Mouse (Mus musculus): ENCODE data around the gene Clps. TPM values are rescaled to one million over a fixed set of nuclear protein-coding genes. Genes with fewer than 3 reads are reported as not detected.

Gene Clps
- total and polyA plus RNA-seq, 3 experiments, result not detected

- no peaks in the 10 kb centered on the region for H3K9me3 ChIP-seq (replicated peaks; ENCODE audit: insufficient read depth, low read length)
- no peak overlapping the region for H3K9ac ChIP-seq (ENCODE audit: control insufficient read depth, low read depth, low read length, poor library complexity, severe bottlenecking)
- no peak overlapping the region for H3K27ac ChIP-seq (ENCODE audit: control insufficient read depth, low read depth, low read length)
- TF ChIP-seq TBP (IDR thresholded peaks at IDR 0.05; ENCODE audit: low read depth, low read length), result no peak
- TF ChIP-seq NRF1 (IDR thresholded peaks at IDR 0.05; ENCODE audit: insufficient read depth, low read depth, low read length, poor library complexity, severe bottlenecking), result no peak
- TF ChIP-seq CTCF (IDR thresholded peaks at IDR 0.05 in 2 of 3, conservative IDR thresholded peaks at IDR 0.05 in 1 of 3; ENCODE audit: control insufficient read depth in 1 of 3, insufficient read depth in 1 of 3, low read depth in 2 of 3, low read length in 3 of 3, poor library complexity in 1 of 3, severe bottlenecking in 1 of 3), result no peak
- TF ChIP-seq KAT2A (conservative IDR thresholded peaks at IDR 0.05; ENCODE audit: low read depth, low read length), result no peak
- no peak for TF ChIP-seq TAL1 (IDR thresholded peaks at IDR 0.05; ENCODE audit: low read length)
- no peak for TF ChIP-seq POLR2A (IDR thresholded peaks at IDR 0.05; ENCODE audit: control insufficient read depth in 1 of 2, insufficient read depth in 1 of 2, low read depth in 1 of 2, low read length in 2 of 2, poor library complexity in 1 of 2)
- no peak for TF ChIP-seq GATA1 (IDR thresholded peaks at IDR 0.05; ENCODE audit: low read depth, low read length)
- TF ChIP-seq USF2 (IDR thresholded peaks at IDR 0.05; ENCODE audit: borderline replicate concordance in 1 of 2, insufficient read depth in 1 of 2, low read depth in 1 of 2, low read length in 2 of 2), result no peak
- TF ChIP-seq SMC3 (IDR thresholded peaks at IDR 0.05; ENCODE audit: low read depth, low read length), result no peak
- no peak for TF ChIP-seq SIN3A (IDR thresholded peaks at IDR 0.05; ENCODE audit: low read length)
- no peak for TF ChIP-seq EP300 (IDR thresholded peaks at IDR 0.05; ENCODE audit: low read depth in 1 of 2, low read length in 2 of 2)
- TF ChIP-seq RAD21 (IDR thresholded peaks at IDR 0.05; ENCODE audit: low read depth, low read length), result no peak
- no peak for TF ChIP-seq ZMIZ1 (IDR thresholded peaks at IDR 0.05; ENCODE audit: low read depth, low read length)
- no peak for TF ChIP-seq CHD2 (IDR thresholded peaks at IDR 0.05; ENCODE audit: low read length)
- no peak for TF ChIP-seq CHD1 (IDR thresholded peaks at IDR 0.05; ENCODE audit: low read depth, low read length)
- TF ChIP-seq ETS1 (IDR thresholded peaks at IDR 0.05; ENCODE audit: low read depth, low read length), result no peak
- no peak for DNase-seq (ENCODE audit: low read depth, low spot score)
- peaks cover 0 to 4% of the 10 kb centered on the region in 2 experiments; a peak in 2 of 4 replicates for H3K4me1 ChIP-seq (ENCODE audit: control insufficient read depth in 1 of 2, insufficient read depth in 2 of 2, low read length in 2 of 2)
- H3K27me3 ChIP-seq (ENCODE audit: control insufficient read depth in 1 of 2, insufficient read depth in 2 of 2, low read length in 2 of 2), result no peaks in the 10 kb centered on the region
- H3K4me3 ChIP-seq (ENCODE audit: control insufficient read depth in 1 of 2, insufficient read depth in 1 of 2, low read depth in 2 of 2, low read length in 2 of 2), result no peak overlapping the region
- no peaks in the 10 kb centered on the region; a peak in 1 of 4 replicates for H3K36me3 ChIP-seq (ENCODE audit: control insufficient read depth in 1 of 2, insufficient read depth in 2 of 2, low read length in 2 of 2)
- H3K79me2 ChIP-seq (ENCODE audit: control insufficient read depth, insufficient read depth, low read length, poor library complexity), result no peaks in the 10 kb centered on the region
Measured at GRCm38 (mm10) chr17:28510445-28511342, 49.9 kb downstream of the Clps start.

Other genes starting within 250 kb of the Clps start
- 46.0 and 51.2 TPM in 2 replicates for gene Fance, start 247.2 kb downstream of the Clps start, total RNA-seq (2012; rRNA removed)
- gene Fance, start 247.2 kb downstream of the Clps start, polyA plus RNA-seq (2012; ENCODE audit: insufficient read depth in 1 of 2, insufficient read length in 2 of 2, low read depth in 1 of 2, low replicate concordance in 2 of 2, missing spikeins in 1 of 2), result 100 to 1,000 TPM; 105 to 382 TPM
- gene Rpl10a, start 232.3 kb downstream of the Clps start, total RNA-seq (2012; rRNA removed), result 2,803 and 2,872 TPM in 2 replicates
- gene Rpl10a, start 232.3 kb downstream of the Clps start, polyA plus RNA-seq (2012; ENCODE audit: insufficient read depth in 1 of 2, insufficient read length in 2 of 2, low read depth in 1 of 2, low replicate concordance in 2 of 2, missing spikeins in 1 of 2), result 1,000 to 10,000 TPM in 1 of 2 experiments, not detected in 1; 2,044 TPM
- 0.46 and 0.73 TPM in 2 replicates for gene Tead3, start 209.9 kb downstream of the Clps start, total RNA-seq (2012; rRNA removed)
- 1 to 10 TPM in 1 of 2 experiments, not detected in 1; 4.1 TPM for gene Tead3, start 209.9 kb downstream of the Clps start, polyA plus RNA-seq (2012; ENCODE audit: insufficient read depth in 1 of 2, insufficient read length in 2 of 2, low read depth in 1 of 2, low replicate concordance in 2 of 2, missing spikeins in 1 of 2)
- gene Tulp1, start 195.5 kb downstream of the Clps start, total RNA-seq (2012; rRNA removed), result 0.23 and 0.49 TPM in 2 replicates
- 1 to 10 TPM in 1 of 2 experiments, not detected in 1; 2.4 TPM for gene Tulp1, start 195.5 kb downstream of the Clps start, polyA plus RNA-seq (2012; ENCODE audit: insufficient read depth in 1 of 2, insufficient read length in 2 of 2, low read depth in 1 of 2, low replicate concordance in 2 of 2, missing spikeins in 1 of 2)
- gene Fkbp5, start 43.2 kb downstream of the Clps start, total RNA-seq (2012; rRNA removed), result 16.5 and 16.6 TPM in 2 replicates
- 100 to 1,000 TPM in 1 of 2 experiments, 10 to 100 TPM in 1; 44.3 to 184 TPM for gene Fkbp5, start 43.2 kb downstream of the Clps start, polyA plus RNA-seq (2012; ENCODE audit: insufficient read depth in 1 of 2, insufficient read length in 2 of 2, low read depth in 1 of 2, low replicate concordance in 2 of 2, missing spikeins in 1 of 2)
- gene Armc12, start 30.0 kb downstream of the Clps start, total RNA-seq (2012; rRNA removed), result not detected in 2 replicates
- under 1 TPM in 1 of 2 experiments, not detected in 1; 0.15 TPM for gene Armc12, start 30.0 kb downstream of the Clps start, polyA plus RNA-seq (2012; ENCODE audit: insufficient read depth in 1 of 2, insufficient read length in 2 of 2, low read depth in 1 of 2, low replicate concordance in 2 of 2, missing spikeins in 1 of 2)
- not detected in 2 replicates for gene Clpsl2, start 11.4 kb downstream of the Clps start, total RNA-seq (2012; rRNA removed)
- not detected for gene Clpsl2, start 11.4 kb downstream of the Clps start, polyA plus RNA-seq (2012; ENCODE audit: insufficient read depth in 1 of 2, insufficient read length in 2 of 2, low read depth in 1 of 2, low replicate concordance in 2 of 2, missing spikeins in 1 of 2)
- not detected in 2 replicates for gene Lhfpl5, start 14.9 kb upstream of the Clps start, total RNA-seq (2012; rRNA removed)
- gene Lhfpl5, start 14.9 kb upstream of the Clps start, polyA plus RNA-seq (2012; ENCODE audit: insufficient read depth in 1 of 2, insufficient read length in 2 of 2, low read depth in 1 of 2, low replicate concordance in 2 of 2, missing spikeins in 1 of 2), result under 1 TPM in 1 of 2 experiments, not detected in 1; 0.19 TPM
- gene Srpk1, start 61.9 kb upstream of the Clps start, total RNA-seq (2012; rRNA removed), result 125 and 138 TPM in 2 replicates
- 100 to 1,000 TPM; 119 to 211 TPM for gene Srpk1, start 61.9 kb upstream of the Clps start, polyA plus RNA-seq (2012; ENCODE audit: insufficient read depth in 1 of 2, insufficient read length in 2 of 2, low read depth in 1 of 2, low replicate concordance in 2 of 2, missing spikeins in 1 of 2)
- 0.58 and 0.69 TPM in 2 replicates for gene Slc26a8, start 129.5 kb upstream of the Clps start, total RNA-seq (2012; rRNA removed)
- gene Slc26a8, start 129.5 kb upstream of the Clps start, polyA plus RNA-seq (2012; ENCODE audit: insufficient read depth in 1 of 2, insufficient read length in 2 of 2, low read depth in 1 of 2, low replicate concordance in 2 of 2, missing spikeins in 1 of 2), result 1 to 10 TPM in 1 of 2 experiments, not detected in 1; 1.6 TPM
- 61.5 and 67.3 TPM in 2 replicates for gene Mapk14, start 130.6 kb upstream of the Clps start, total RNA-seq (2012; rRNA removed)
- 10 to 100 TPM in 1 of 2 experiments, not detected in 1; 93.2 TPM for gene Mapk14, start 130.6 kb upstream of the Clps start, polyA plus RNA-seq (2012; ENCODE audit: insufficient read depth in 1 of 2, insufficient read length in 2 of 2, low read depth in 1 of 2, low replicate concordance in 2 of 2, missing spikeins in 1 of 2)
- gene AC170998.1, start 165.3 kb upstream of the Clps start, total RNA-seq (2012; rRNA removed), result 0.42 and 0.92 TPM in 2 replicates
- under 1 TPM in 1 of 2 experiments, not detected in 1; 0.42 TPM for gene AC170998.1, start 165.3 kb upstream of the Clps start, polyA plus RNA-seq (2012; ENCODE audit: insufficient read depth in 1 of 2, insufficient read length in 2 of 2, low read depth in 1 of 2, low replicate concordance in 2 of 2, missing spikeins in 1 of 2)
- gene Mapk13, start 208.5 kb upstream of the Clps start, total RNA-seq (2012; rRNA removed), result 0.04 TPM in 1 of 2 replicates, not detected in the other
- gene Mapk13, start 208.5 kb upstream of the Clps start, polyA plus RNA-seq (2012; ENCODE audit: insufficient read depth in 1 of 2, insufficient read length in 2 of 2, low read depth in 1 of 2, low replicate concordance in 2 of 2, missing spikeins in 1 of 2), result 1 to 10 TPM in 1 of 2 experiments, not detected in 1; 1.4 TPM
- 1.7 and 2.5 TPM in 2 replicates for gene Brpf3, start 240.3 kb upstream of the Clps start, total RNA-seq (2012; rRNA removed)
- 10 to 100 TPM in 1 of 2 experiments, not detected in 1; 23.7 TPM for gene Brpf3, start 240.3 kb upstream of the Clps start, polyA plus RNA-seq (2012; ENCODE audit: insufficient read depth in 1 of 2, insufficient read length in 2 of 2, low read depth in 1 of 2, low replicate concordance in 2 of 2, missing spikeins in 1 of 2)